Mouse (Mus musculus) gastrocnemius, adult 8-10 months (tissue): ENCODE measurements around the gene Foxg1. TPM values are rescaled to one million over a fixed set of nuclear protein-coding genes. Genes with fewer than 3 reads are reported as not detected.

Experiments
- DNase-seq, 2 experiments: peaks; one replicate each; pipeline ENCODE4 v3.0.0; 2022; ENCODE audit warnings: low spot score in 2 of 2
- total RNA-seq, 4 experiments: library from RNA; stranded (reverse); gene quantifications; 2 replicates each; pipeline ENCODE4 v1.2.4; 2022

Foxg1 gene
- total RNA-seq, 4 experiments from 2014 or later = not detected

DNA sequence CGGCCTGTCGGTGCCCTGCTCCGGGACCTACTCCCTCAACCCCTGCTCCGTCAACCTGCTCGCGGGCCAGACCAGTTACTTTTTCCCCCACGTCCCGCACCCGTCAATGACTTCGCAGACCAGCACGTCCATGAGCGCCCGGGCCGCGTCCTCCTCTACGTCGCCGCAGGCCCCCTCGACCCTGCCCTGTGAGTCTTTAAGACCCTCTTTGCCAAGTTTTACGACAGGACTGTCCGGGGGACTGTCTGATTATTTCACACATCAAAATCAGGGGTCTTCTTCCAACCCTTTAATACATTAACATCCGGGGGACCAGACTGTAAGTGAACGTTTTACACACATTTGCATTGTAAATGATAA is 3.2 kb downstream of the Foxg1 start:
- DNase-seq = no peak

- DNase-seq = no peak
Observed at GRCm38 (mm10) chr12:49386081-49386805, 3.8 kb downstream of the Foxg1 start.

- no peak for DNase-seq
Observed at GRCm38 (mm10) chr12:49387856-49388598, 5.6 kb downstream of the Foxg1 start.

- no peak for DNase-seq
Observed at GRCm38 (mm10) chr12:49389666-49390065, 7.2 kb downstream of the Foxg1 start.

DNA sequence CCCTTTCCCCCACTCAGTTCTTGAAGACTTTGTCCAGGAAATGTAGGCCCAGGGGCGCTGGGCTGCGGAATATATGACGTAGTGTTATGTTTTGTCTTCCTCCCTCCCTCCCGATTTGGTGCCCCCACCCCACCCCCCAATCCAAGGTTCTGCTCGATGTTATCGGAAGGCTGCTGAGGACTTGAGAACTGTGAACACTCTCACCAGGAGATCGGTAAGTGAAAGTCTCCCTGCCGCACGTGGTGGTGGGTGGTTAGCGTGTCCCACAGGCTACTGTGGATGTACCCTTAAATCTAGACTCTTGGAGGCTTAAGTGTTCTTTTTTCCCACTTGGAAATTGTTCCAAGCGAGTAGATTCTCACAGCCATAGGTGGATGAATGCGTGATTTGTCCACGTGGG is 7.8 kb downstream of the Foxg1 start:
- no peak for DNase-seq

DNA sequence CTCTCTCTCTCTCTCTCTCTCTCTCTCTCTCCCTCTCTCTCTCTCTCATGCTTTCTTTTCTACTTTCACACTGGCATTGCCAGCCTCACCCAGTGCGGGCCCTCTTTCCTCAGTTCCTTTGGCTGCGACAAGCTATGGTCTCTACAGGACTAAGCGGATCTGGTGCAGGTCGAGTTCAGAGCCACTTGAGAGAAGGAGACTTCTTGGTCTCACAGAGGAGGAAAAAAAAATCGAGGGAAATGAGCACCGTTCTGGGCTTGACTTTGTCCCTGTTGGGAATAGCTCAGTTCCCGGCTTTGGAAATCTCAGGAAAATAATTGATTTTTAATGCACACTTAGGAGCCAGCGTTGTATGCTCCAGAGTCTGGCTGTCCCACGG is 8.5 kb downstream of the Foxg1 start:
- DNase-seq = no peak

GRCm38 (mm10) chr12:49391305-49392040 is 9.0 kb downstream of the Foxg1 start:
- DNase-seq = no peak

DNA sequence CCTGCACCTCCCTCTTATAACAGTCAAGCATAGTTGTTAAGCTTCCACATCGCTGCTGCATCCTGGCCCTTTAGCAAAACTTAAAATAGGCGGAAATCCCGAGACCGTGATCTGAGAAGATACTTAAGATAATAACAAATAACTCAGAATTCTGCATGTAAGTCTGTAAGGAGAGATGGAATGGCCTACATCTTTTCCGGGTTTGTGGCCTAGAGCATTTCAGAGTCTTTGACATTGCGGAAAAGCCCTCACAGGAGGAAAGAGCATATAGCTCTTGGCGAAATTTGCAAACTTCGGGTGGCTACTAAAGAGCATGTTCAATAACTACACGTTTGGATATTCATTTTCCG is 9.6 kb downstream of the Foxg1 start:
- no peak for DNase-seq

DNA sequence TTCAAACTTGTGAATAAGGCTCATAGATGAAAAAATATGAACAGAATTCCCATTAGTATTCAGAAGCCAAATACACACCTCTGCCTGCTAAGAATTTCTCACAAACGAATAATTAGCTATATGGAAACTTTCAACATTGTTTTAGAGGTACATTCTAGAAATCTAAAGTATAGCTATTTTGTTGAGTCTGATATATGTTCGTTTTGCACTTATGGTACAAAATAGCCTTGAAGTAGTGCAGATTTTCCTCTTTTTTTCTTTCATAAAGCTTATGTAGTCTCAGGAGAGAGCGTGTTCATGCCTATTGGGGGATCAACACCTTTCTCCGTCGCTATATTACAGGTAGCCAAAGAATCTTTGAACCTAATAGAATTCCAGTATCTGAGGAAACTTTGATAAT is 10.4 kb downstream of the Foxg1 start:
- no peak for DNase-seq

- no peak for DNase-seq
Observed at GRCm38 (mm10) chr12:49393639-49394038, 11.2 kb downstream of the Foxg1 start.

DNA sequence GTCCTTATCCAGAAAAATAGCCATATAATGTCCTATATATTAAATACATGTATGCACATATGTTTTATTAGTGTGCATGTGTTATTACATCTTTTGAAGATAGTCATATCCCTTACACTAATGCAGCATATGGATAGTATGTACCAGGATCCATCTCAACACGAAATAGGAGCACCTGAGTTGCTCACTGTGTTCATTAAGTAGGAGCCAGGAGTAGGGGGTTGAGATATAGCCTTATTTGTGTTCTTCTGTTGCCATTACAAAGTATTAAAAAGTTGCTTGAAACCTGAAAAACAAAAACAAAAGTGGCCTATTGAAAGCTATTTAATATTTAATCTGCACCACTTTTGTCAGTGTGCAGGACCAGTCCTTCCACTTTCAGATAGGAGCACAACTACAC is 11.7 kb downstream of the Foxg1 start:
- DNase-seq = no peak

DNA sequence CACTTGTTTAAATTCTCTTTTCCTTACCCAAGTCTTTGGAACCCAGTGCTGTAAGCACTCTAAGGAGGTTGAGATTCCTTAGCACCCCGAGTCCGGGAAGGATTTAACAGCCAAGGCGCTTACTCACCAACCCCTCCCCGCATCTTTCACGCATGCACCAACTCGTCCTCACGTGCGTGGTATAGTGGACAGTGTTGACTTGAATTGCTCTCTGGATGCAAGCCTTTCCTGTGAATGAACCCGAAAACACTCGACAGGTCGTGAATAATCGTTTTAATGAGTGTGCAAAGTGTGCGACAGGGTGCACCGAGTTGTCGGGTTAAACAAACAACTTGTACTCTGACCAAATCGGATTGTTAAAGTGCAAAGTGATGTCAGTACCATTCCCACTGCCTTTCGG is 12.4 kb downstream of the Foxg1 start:
- DNase-seq = no peak

DNA sequence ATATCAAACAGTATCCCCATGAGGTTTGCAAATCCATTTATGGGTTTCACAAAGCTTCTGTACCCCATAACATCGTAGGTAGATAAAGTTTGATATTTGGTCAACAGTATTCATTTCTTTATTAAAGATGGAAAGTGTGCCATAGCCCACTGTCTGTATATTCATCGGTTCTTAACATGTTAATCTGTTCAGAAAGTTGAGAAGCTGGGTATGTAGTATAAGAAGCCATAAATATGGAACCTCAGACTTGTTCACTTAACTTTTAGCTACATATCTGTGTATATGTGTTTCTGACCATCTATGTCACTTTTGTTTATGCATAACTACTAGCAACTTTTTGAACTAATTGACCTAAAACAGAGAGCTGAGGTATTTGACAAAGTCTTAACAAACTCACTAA is 13.5 kb downstream of the Foxg1 start:
- no peak for DNase-seq

DNA sequence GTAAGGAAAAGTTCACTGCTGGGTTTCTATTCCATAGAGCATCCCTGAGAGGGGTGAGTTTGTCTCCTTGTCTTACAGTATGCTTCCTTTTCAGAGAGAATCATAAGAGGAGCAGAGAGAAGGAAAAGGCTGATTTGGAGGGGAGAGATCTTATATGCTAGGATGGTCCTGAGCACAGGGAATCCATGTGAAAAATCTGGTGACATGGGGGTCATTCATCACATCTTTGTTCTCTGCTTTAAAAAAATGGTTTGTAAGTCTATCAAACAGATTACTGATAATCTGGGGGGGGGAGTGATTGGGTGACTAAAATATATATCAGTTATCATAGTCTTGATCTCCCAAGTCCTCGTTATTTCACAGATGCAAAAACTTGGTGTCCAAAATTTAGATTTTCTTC is 14.3 kb downstream of the Foxg1 start:
- DNase-seq = no peak

DNA sequence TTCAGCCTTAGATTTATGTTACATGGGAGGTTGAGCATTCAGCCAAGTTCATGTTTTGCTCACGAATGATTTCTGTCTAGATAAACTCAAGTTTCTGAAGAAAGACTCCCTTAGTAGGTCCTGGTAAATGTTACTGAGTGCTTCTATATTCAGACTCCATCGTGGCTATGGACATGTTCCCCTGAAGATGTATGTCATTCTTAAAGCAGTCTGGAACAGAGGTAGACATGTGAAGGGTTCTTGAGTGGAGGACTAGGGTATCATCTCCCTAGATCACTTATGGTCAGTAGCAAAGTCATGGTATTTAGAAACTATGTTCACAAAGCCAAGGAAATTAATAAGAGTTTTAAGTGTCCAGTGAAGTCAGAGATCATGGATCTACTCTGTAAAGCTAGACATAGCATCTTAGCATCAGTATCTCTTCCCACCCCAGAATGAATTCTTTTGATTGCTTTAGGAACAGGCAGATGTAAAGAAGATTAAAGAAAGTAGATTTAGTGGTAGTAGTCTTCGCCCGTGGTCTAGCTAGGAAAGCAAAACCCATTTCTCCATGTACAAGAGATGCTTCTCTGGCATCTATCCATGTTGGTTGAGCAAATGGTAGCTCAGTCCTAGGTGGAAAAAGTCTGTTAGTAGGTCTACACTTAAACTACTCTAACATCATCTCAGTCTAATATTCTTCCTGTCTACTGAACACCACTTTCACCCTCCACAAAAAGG is 15.1 kb downstream of the Foxg1 start:
- DNase-seq = no peak

GRCm38 (mm10) chr12:49398163-49398540 is 15.7 kb downstream of the Foxg1 start:
- no peak for DNase-seq

DNA sequence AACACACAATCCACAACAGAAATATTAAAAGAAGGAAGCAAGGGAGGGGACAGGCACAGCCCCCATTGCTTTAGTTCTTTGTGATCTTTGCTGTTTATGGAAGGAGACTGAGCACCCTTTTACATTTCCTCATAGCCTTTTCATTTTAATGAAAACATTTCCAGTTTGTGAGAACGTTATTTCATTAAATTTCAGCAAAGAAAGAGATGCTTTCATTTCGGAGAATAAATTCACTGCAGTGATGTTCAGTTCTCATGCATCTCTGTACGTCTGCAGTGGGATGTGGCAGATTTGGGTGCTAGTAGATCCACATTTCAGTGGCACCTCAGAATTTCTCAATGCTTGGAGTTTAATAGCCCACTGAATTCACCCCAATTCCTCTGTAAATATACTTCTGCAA is 16.2 kb downstream of the Foxg1 start:
- DNase-seq = no peak

GRCm38 (mm10) chr12:49399611-49400010 is 17.2 kb downstream of the Foxg1 start:
- DNase-seq = no peak

GRCm38 (mm10) chr12:49400036-49400852 is 17.8 kb downstream of the Foxg1 start:
- no peak for DNase-seq

- no peak for DNase-seq
Observed at GRCm38 (mm10) chr12:49400853-49401118, 18.3 kb downstream of the Foxg1 start.

DNA sequence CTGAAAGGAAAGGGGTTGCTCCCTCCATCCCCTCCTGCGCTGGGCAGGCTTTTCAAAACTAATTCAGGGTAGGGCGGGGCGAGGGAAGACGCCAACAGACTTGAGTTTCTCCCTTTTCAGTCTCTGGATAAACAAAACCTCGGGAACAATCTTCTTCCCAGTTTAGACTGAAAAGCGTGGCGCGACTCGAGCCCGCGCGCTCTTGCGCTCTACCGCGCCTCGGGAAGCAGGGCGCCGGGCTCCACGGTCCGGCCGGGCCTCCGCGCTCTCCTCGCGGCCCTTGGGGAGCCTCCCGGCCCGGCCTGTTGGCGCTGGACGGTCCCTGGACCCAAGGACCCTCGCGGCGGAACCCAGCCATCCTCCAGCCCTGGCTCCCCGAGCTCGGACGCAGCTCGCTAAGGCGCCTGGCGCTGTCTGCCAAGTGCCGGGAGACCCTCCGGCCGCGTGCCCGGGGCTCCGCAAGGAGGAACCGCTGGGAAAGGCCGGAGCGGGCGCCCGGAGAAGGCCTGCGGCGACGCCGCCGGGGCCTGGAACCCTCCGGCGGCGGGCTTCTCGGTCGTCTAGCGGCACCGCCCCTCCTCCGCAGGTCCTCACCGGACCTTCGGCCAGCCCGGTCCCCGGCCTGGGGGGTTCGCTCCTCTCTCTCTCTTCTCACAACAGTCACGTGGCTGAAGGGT is 18.8 kb downstream of the Foxg1 start:
- no peak for DNase-seq
